Mouse (Mus musculus) erythroblast, embryonic 14.5 days (primary cell): ENCODE data around the gene Lpin1.

ENCODE experiments used
- GATA1 ChIP-seq: IDR thresholded peaks from 2 replicates; pipeline ENCODE4 v1.6.1; 2012; ENCODE audit warnings: low read length, inconsistent platforms, mixed read lengths
- TAL1 ChIP-seq: IDR thresholded peaks from 3 replicates; pipeline ENCODE4 v1.6.1; 2012; ENCODE audit warnings: low read length, inconsistent platforms, mixed read lengths

DNA sequence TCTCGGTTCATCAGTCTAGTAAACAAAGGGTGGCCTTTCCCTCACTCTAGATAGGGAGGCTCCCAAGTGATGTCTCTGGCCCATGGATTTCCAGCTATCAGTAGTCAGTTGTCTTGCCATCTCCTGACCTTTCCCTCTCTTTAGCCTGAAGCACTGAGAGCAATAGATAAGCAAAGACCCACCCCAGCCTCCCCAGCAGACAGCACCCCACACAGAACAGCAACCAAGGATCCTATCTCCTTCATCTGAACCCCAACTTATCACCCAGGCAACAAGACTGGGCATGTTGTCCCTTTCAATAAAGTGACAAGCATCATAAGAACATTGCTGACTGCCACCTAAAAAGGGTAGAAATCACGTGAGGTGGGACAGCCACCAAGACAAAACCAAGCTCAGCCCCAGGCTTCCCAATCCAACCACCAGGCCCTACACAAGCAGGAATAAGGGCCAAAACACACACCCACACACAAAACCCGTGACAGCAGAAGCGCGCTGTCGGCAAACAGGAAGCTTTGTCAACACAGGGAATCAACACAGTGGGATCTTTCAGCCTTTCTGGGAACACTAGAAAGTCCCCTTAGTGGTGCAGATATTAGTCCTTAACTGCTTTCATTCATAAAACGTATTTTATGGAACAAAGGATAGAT lies 22.2 kb downstream of the Lpin1 start:
- TF ChIP-seq GATA1: 0 out of 2 replicates have a peak, but pooled peaks have one; percentile 11
- TF ChIP-seq TAL1: no peak
